Mouse (Mus musculus) thymus, postnatal 25 days (tissue): ENCODE measurements at regions not wholly inside any gene's neighbourhood (a gene's known extent, or its start where the extent isn't known, plus 50 kb on each side); places are given as distances from the start of the nearest gene placed in this dataset.
"Not testable (repeated sequence)": the region's sequence is repeated elsewhere in the genome, so short reads cannot be mapped to it uniquely, and the experiment has no call there.

Experiments used
- DNase-seq: peaks from one replicate; pipeline ENCODE4 v3.0.0; 2022

GRCm38 (mm10) chr6:22716864-22717557 is 158.3 kb upstream of the Ptprz1 start:
- DNase-seq, result no peak

- no peak for DNase-seq
Observed at GRCm38 (mm10) chr6:22716144-22716856, 159.0 kb upstream of the Ptprz1 start.

- no peak for DNase-seq
Observed at GRCm38 (mm10) chr6:22698187-22698586, 177.1 kb upstream of the Ptprz1 start.

GRCm38 (mm10) chr6:22688678-22689126 is 186.6 kb upstream of the Ptprz1 start:
- no peak for DNase-seq

- DNase-seq, result no peak
Observed at GRCm38 (mm10) chr6:22674586-22674929, 200.7 kb upstream of the Ptprz1 start.

GRCm38 (mm10) chr6:22673919-22674585 is 201.2 kb upstream of the Ptprz1 start:
- DNase-seq, result no peak

GRCm38 (mm10) chr6:22671524-22671923 is 203.8 kb upstream of the Ptprz1 start:
- no peak for DNase-seq

- DNase-seq, result no peak
Observed at GRCm38 (mm10) chr6:22668190-22668975, 206.9 kb upstream of the Ptprz1 start.

- DNase-seq, result not testable (repeated sequence)
Observed at GRCm38 (mm10) chr6:22657401-22657800, 217.9 kb upstream of the Ptprz1 start.

GRCm38 (mm10) chr6:22640100-22640499 is 235.2 kb upstream of the Ptprz1 start:
- no peak for DNase-seq

- no peak for DNase-seq
Observed at GRCm38 (mm10) chr6:22635141-22635540, 240.2 kb upstream of the Ptprz1 start.

- DNase-seq, result no peak
Observed at GRCm38 (mm10) chr6:22634740-22635139, 240.6 kb upstream of the Ptprz1 start.

- no peak for DNase-seq
Observed at GRCm38 (mm10) chr6:22591592-22591991, 235.5 kb upstream of the Fam3c start.

- no peak for DNase-seq
Observed at GRCm38 (mm10) chr6:22584851-22585250, 228.8 kb upstream of the Fam3c start.

- DNase-seq, result no peak
Observed at GRCm38 (mm10) chr6:22572925-22573324, 216.9 kb upstream of the Fam3c start.

GRCm38 (mm10) chr6:22567891-22568290 is 211.8 kb upstream of the Fam3c start:
- no peak for DNase-seq

GRCm38 (mm10) chr6:22548296-22549245 is 192.5 kb upstream of the Fam3c start:
- DNase-seq, result no peak

- no peak for DNase-seq
Observed at GRCm38 (mm10) chr6:22541603-22542002, 185.6 kb upstream of the Fam3c start.

GRCm38 (mm10) chr6:22538254-22538653 is 182.2 kb upstream of the Fam3c start:
- no peak for DNase-seq

GRCm38 (mm10) chr6:22524384-22524783 is 168.3 kb upstream of the Fam3c start:
- DNase-seq, result no peak

- no peak for DNase-seq
Observed at GRCm38 (mm10) chr6:22523582-22524234, 167.7 kb upstream of the Fam3c start.
